22 mouse cellular contexts compared by ENCODE assay signal in the genomic region with DNA sequence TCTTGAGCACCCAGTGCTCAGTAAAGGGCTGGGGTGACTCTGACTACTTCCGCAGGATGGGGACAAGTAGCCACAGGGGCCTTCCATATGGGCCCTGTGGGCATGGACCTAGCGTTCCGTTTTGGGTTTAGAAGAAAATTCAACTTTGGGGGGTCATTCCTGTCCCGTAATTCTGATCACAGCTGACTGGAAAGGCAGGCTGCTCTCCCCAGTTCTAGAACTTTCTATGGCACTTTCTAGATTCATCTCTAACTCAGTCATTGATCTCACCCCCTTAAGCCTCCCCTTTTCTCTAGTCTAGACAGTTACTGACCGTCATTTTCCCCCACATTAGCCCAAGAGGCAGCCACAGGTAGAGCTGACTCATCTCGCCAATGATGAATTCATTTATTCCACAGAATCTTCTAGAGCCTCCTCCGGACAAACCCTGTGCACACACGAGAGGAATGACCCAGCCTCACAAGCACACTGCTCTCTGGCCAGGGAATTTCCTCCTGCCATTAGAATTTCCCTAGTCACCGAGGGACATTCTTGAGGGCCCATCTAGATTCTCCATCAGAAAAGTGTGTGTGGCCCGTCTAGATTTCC. TPM values are rescaled to one million over a fixed set of nuclear protein-coding genes. Genes with fewer than 3 reads are reported as not detected.
DNase-seq lines count a peak whose midpoint lies in the region; ATAC-seq and TF ChIP-seq lines count a peak whose summit lies in the region.
"Had no signal": no experiment of that assay in that cellular context is flagged by ENCODE, and none has a peak within 500 bp of the region (broad histone marks: within the 10 kb centered on the region; RNA-seq: fewer than 3 reads in every experiment).

No protein-coding gene starts in this region.

- no peaks in the 10 kb centered on the region for H3K9me3 ChIP-seq in heart, embryonic 12.5 days (replicated peaks)
- H3K9me3 ChIP-seq in megakaryocyte, embryonic 14.5 days = no peaks in the 10 kb centered on the region
- no peaks in the 10 kb centered on the region for H3K9me3 ChIP-seq in MEL (replicated peaks; ENCODE audit: insufficient read depth, low read length)
- H3K9me3 ChIP-seq in liver, embryonic 14.5 days (ENCODE audit: control insufficient read depth, low read length) = no peaks in the 10 kb centered on the region
- H3K9me3 ChIP-seq: embryonic facial prominence, embryonic 13.5 days; forebrain, embryonic 15.5 days; heart, embryonic 15.5 days; hindbrain, embryonic 10.5 days; midbrain, embryonic 13.5 days had no signal

- no peak overlapping the region for H3K27ac ChIP-seq in heart, embryonic 12.5 days (ENCODE audit: poor library complexity, severe bottlenecking)
- peak overlapping the region; percentile 70 for H3K27ac ChIP-seq in MEL (ENCODE audit: control insufficient read depth, low read depth, low read length)
- H3K27ac ChIP-seq in liver, embryonic 14.5 days = no peak overlapping the region
- H3K27ac ChIP-seq: embryonic facial prominence, embryonic 13.5 days; forebrain, embryonic 15.5 days; hindbrain, embryonic 10.5 days; left cerebral cortex, adult 2 months; midbrain, embryonic 13.5 days had no signal

- no peaks in the 10 kb centered on the region for H3K36me3 ChIP-seq in heart, embryonic 12.5 days
- H3K36me3 ChIP-seq in megakaryocyte, embryonic 14.5 days (replicated peaks; ENCODE audit: low read length) = peaks cover 87% of the 10 kb centered on the region
- peaks cover 0 to 47% of the 10 kb centered on the region in 2 experiments; a peak in 2 of 4 replicates for H3K36me3 ChIP-seq in MEL (ENCODE audit: control insufficient read depth in 1 of 2, insufficient read depth in 2 of 2, low read length in 2 of 2)
- peaks cover 8% of the 10 kb centered on the region for H3K36me3 ChIP-seq in liver, embryonic 14.5 days (replicated peaks; ENCODE audit: control insufficient read depth, insufficient read depth, low read depth)
- H3K36me3 ChIP-seq: heart, embryonic 15.5 days had no signal

- no peak overlapping the region for H3K4me2 ChIP-seq in heart, embryonic 12.5 days
- peak overlapping the region; percentile 20; the same call in 1 of the 2 replicates for H3K4me2 ChIP-seq in liver, embryonic 14.5 days (ENCODE audit: low read depth)
- H3K4me2 ChIP-seq: embryonic facial prominence, embryonic 13.5 days; forebrain, embryonic 15.5 days; midbrain, embryonic 13.5 days had no signal

- no peak overlapping the region for H3K4me3 ChIP-seq in heart, embryonic 12.5 days
- peak overlapping the region; percentile 98 for H3K4me3 ChIP-seq in megakaryocyte, embryonic 14.5 days (replicated peaks)
- no peak overlapping the region for H3K4me3 ChIP-seq in MEL (ENCODE audit: control insufficient read depth in 1 of 2, insufficient read depth in 1 of 2, low read depth in 2 of 2, low read length in 2 of 2)
- H3K4me3 ChIP-seq in liver, embryonic 14.5 days (ENCODE audit: insufficient read depth in 1 of 2, low read depth in 2 of 2, low read length in 2 of 2) = no peak overlapping the region
- H3K4me3 ChIP-seq: embryonic facial prominence, embryonic 13.5 days; forebrain, embryonic 15.5 days; heart, embryonic 15.5 days; hindbrain, embryonic 10.5 days; left cerebral cortex, adult 2 months; midbrain, embryonic 13.5 days; myocyte had no signal

- WGBS in heart, embryonic 12.5 days = 75% methylated on average over 10 of the region's 10 CpGs
- WGBS in liver, embryonic 14.5 days (ENCODE audit: insufficient replicate concordance) = 37% methylated on average over 10 of the region's 10 CpGs

- TF ChIP-seq POLR2A in MEL (IDR thresholded peaks at IDR 0.05; ENCODE audit: control insufficient read depth in 1 of 2, insufficient read depth in 1 of 2, low read depth in 1 of 2, low read length in 2 of 2, poor library complexity in 1 of 2) = 0 out of 4 replicates have a peak, but pooled peaks of 1 of the 2 experiments have one; percentile 45

- no peaks in the 10 kb centered on the region for H3K79me2 ChIP-seq in MEL (ENCODE audit: control insufficient read depth, insufficient read depth, low read length, poor library complexity)

- H3K27me3 ChIP-seq in heart, embryonic 12.5 days (replicated peaks) = no peaks in the 10 kb centered on the region
- H3K27me3 ChIP-seq in megakaryocyte, embryonic 14.5 days (replicated peaks) = no peaks in the 10 kb centered on the region
- H3K27me3 ChIP-seq in MEL (ENCODE audit: control insufficient read depth in 1 of 2, insufficient read depth in 2 of 2, low read length in 2 of 2) = no peaks in the 10 kb centered on the region
- no peaks in the 10 kb centered on the region for H3K27me3 ChIP-seq in liver, embryonic 14.5 days (ENCODE audit: control insufficient read depth, insufficient read depth, low read length)
- H3K27me3 ChIP-seq: embryonic facial prominence, embryonic 13.5 days; forebrain, embryonic 15.5 days; heart, embryonic 15.5 days; midbrain, embryonic 13.5 days had no signal

- ATAC-seq in heart, embryonic 12.5 days (ENCODE audit: insufficient number of reproducible peaks, low FRiP score) = no peak
- no peak for ATAC-seq in megakaryocyte, adult 5-6 weeks (ENCODE audit: poor library complexity, severe bottlenecking)
- no peak for ATAC-seq in liver, embryonic 14.5 days (ENCODE audit: insufficient read depth)
- ATAC-seq: forebrain, embryonic 15.5 days; midbrain, embryonic 13.5 days had no signal

- H3K9ac ChIP-seq in heart, embryonic 12.5 days = 0 out of 2 replicates have a peak overlapping the region, but pooled peaks have one; percentile 28
- H3K9ac ChIP-seq in MEL (ENCODE audit: control insufficient read depth, low read depth, low read length, poor library complexity, severe bottlenecking) = peak overlapping the region; percentile 43
- H3K9ac ChIP-seq in liver, embryonic 14.5 days (replicated peaks) = no peak overlapping the region
- H3K9ac ChIP-seq: embryonic facial prominence, embryonic 13.5 days; forebrain, embryonic 15.5 days; heart, embryonic 15.5 days; midbrain, embryonic 13.5 days had no signal

- peaks cover 48% of the 10 kb centered on the region for H3K4me1 ChIP-seq in heart, embryonic 12.5 days (replicated peaks)
- peaks cover 100% of the 10 kb centered on the region for H3K4me1 ChIP-seq in megakaryocyte, embryonic 14.5 days
- peaks cover 18 to 59% of the 10 kb centered on the region in 2 experiments for H3K4me1 ChIP-seq in MEL (ENCODE audit: control insufficient read depth in 1 of 2, insufficient read depth in 2 of 2, low read length in 2 of 2)
- peaks cover 19 to 38% of the 10 kb centered on the region in 2 experiments for H3K4me1 ChIP-seq in liver, embryonic 14.5 days (replicated peaks; ENCODE audit: control insufficient read depth in 2 of 2, insufficient read depth in 2 of 2, low read length in 1 of 2)

- TF ChIP-seq RAD21 in MEL (IDR thresholded peaks at IDR 0.05; ENCODE audit: low read depth, low read length) = no peak

- TF ChIP-seq CTCF in MEL (IDR thresholded peaks at IDR 0.05 in 2 of 3, conservative IDR thresholded peaks at IDR 0.05 in 1 of 3; ENCODE audit: control insufficient read depth in 1 of 3, insufficient read depth in 1 of 3, low read depth in 2 of 3, low read length in 3 of 3, poor library complexity in 1 of 3, severe bottlenecking in 1 of 3) = no peak
- no peak for TF ChIP-seq CTCF in liver, embryonic 14.5 days (IDR thresholded peaks at IDR 0.05; ENCODE audit: low read depth)

- no peak for TF ChIP-seq EP300 in MEL (IDR thresholded peaks at IDR 0.05; ENCODE audit: low read depth in 1 of 2, low read length in 2 of 2)
- TF ChIP-seq EP300 in liver, embryonic 14.5 days (IDR thresholded peaks at IDR 0.05; ENCODE audit: low read depth) = no peak

- DNase-seq in heart, adult 18-20 months = no peak
- no peak for DNase-seq in MEL (ENCODE audit: low read depth, low spot score)
- DNase-seq in liver, embryonic 14.5 days (ENCODE audit: low read depth in 3 of 3, low spot score in 3 of 3) = no peak
- DNase-seq in adrenal gland, adult 2 months = no peak
- no peak for DNase-seq in ovary, adult 18-20 months (ENCODE audit: low spot score)
- DNase-seq: cerebellum, postnatal 10 days; gastrocnemius, postnatal 14 days; kidney, adult 8-10 months; kidney, postnatal 14 days; left cerebral cortex, postnatal 4 days; retina, postnatal 1 day had no signal

RNA-seq across cellular contexts. Expression of a gene that starts 3.2 kb away (rescaled TPM):
- 1.0 and 1.3 TPM in 2 replicates for polyA plus RNA-seq in heart, embryonic 12.5 days (2016; fragmentation: Nextera tagmentation; extraction: Ambion mirVana)
- 1 to 10 TPM in 1 of 2 experiments, under 1 TPM in 1; 0.55 to 2.6 TPM for total RNA-seq in heart, adult 18-20 months (2021)
- polyA plus RNA-seq in megakaryocyte, embryonic 14.5 days (2012; ENCODE audit: insufficient read depth, low replicate concordance) = 21.3 and 61.2 TPM in 2 replicates
- 5.4 and 7.6 TPM in 2 replicates for total RNA-seq in megakaryocyte, adult 5-6 weeks (2015)
- total RNA-seq in megakaryocyte, adult 5-6 weeks (2017) = 6.4 and 6.5 TPM in 2 replicates
- total RNA-seq in MEL (2012; rRNA removed) = 2.5 and 4.1 TPM in 2 replicates
- 10 to 100 TPM in 1 of 2 experiments, not detected in 1; 10.4 TPM for polyA plus RNA-seq in MEL (2012; ENCODE audit: insufficient read depth in 1 of 2, insufficient read length in 2 of 2, low read depth in 1 of 2, low replicate concordance in 2 of 2, missing spikeins in 1 of 2)
- 1.8 and 2.1 TPM in 2 replicates for polyA plus RNA-seq in liver, embryonic 14.5 days (2012; rRNA removed)
- 2.5 and 2.6 TPM in 2 replicates for polyA plus RNA-seq in liver, embryonic 14.5 days (2014; fragmentation: Nextera tagmentation; extraction: Ambion mirVana)
- 1 to 10 TPM in 1 of 2 experiments, under 1 TPM in 1; 0.84 to 3.8 TPM for total RNA-seq in adrenal gland, adult 2 months (2021)
- 1.7 and 3.6 TPM in 2 replicates for polyA plus RNA-seq in adrenal gland, adult 2 months (2012; rRNA removed)

RNA-seq across cellular contexts. Expression of a gene that starts 12.7 kb away (rescaled TPM):
- polyA plus RNA-seq in heart, embryonic 12.5 days (2016; fragmentation: Nextera tagmentation; extraction: Ambion mirVana) = 7.4 and 8.1 TPM in 2 replicates
- 10 to 100 TPM; 11.4 to 15.5 TPM for total RNA-seq in heart, adult 18-20 months (2021)
- 20.8 and 52.6 TPM in 2 replicates for polyA plus RNA-seq in megakaryocyte, embryonic 14.5 days (2012; ENCODE audit: insufficient read depth, low replicate concordance)
- total RNA-seq in megakaryocyte, adult 5-6 weeks (2015) = 40.4 and 44.9 TPM in 2 replicates
- total RNA-seq in megakaryocyte, adult 5-6 weeks (2017) = 4.1 and 8.7 TPM in 2 replicates
- total RNA-seq in MEL (2012; rRNA removed) = 3.0 and 4.1 TPM in 2 replicates
- polyA plus RNA-seq in MEL (2012; ENCODE audit: insufficient read depth in 1 of 2, insufficient read length in 2 of 2, low read depth in 1 of 2, low replicate concordance in 2 of 2, missing spikeins in 1 of 2) = 10 to 100 TPM in 1 of 2 experiments, not detected in 1; 23.5 TPM
- polyA plus RNA-seq in liver, embryonic 14.5 days (2012; rRNA removed) = 2.3 and 2.7 TPM in 2 replicates
- polyA plus RNA-seq in liver, embryonic 14.5 days (2014; fragmentation: Nextera tagmentation; extraction: Ambion mirVana) = 3.3 and 4.3 TPM in 2 replicates
- total RNA-seq in adrenal gland, adult 2 months (2021) = 10 to 100 TPM; 20.5 to 24.0 TPM
- 17.2 and 22.3 TPM in 2 replicates for polyA plus RNA-seq in adrenal gland, adult 2 months (2012; rRNA removed)

RNA-seq across cellular contexts. Expression of a gene that starts 39.9 kb away (rescaled TPM):
- polyA plus RNA-seq in heart, embryonic 12.5 days (2016; fragmentation: Nextera tagmentation; extraction: Ambion mirVana) = 58.5 and 58.6 TPM in 2 replicates
- total RNA-seq in heart, adult 18-20 months (2021) = 10 to 100 TPM; 12.9 to 17.0 TPM
- polyA plus RNA-seq in megakaryocyte, embryonic 14.5 days (2012; ENCODE audit: insufficient read depth, low replicate concordance) = 86.5 and 87.0 TPM in 2 replicates
- total RNA-seq in megakaryocyte, adult 5-6 weeks (2015) = 14.0 and 24.6 TPM in 2 replicates
- total RNA-seq in megakaryocyte, adult 5-6 weeks (2017) = 9.6 and 20.4 TPM in 2 replicates
- 28.4 and 32.0 TPM in 2 replicates for total RNA-seq in MEL (2012; rRNA removed)
- 10 to 100 TPM in 1 of 2 experiments, not detected in 1; 54.6 TPM for polyA plus RNA-seq in MEL (2012; ENCODE audit: insufficient read depth in 1 of 2, insufficient read length in 2 of 2, low read depth in 1 of 2, low replicate concordance in 2 of 2, missing spikeins in 1 of 2)
- polyA plus RNA-seq in liver, embryonic 14.5 days (2012; rRNA removed) = 17.4 and 26.6 TPM in 2 replicates
- polyA plus RNA-seq in liver, embryonic 14.5 days (2014; fragmentation: Nextera tagmentation; extraction: Ambion mirVana) = 51.4 and 55.1 TPM in 2 replicates
- 10 to 100 TPM; 20.5 to 29.1 TPM for total RNA-seq in adrenal gland, adult 2 months (2021)
- polyA plus RNA-seq in adrenal gland, adult 2 months (2012; rRNA removed) = 17.9 and 22.6 TPM in 2 replicates

RNA-seq across cellular contexts. Expression of a gene that starts 53.3 kb away (rescaled TPM):
- polyA plus RNA-seq in heart, embryonic 12.5 days (2016; fragmentation: Nextera tagmentation; extraction: Ambion mirVana) = not detected in 2 replicates
- under 1 TPM in 1 of 2 experiments, not detected in 1; 0.51 TPM for total RNA-seq in heart, adult 18-20 months (2021)
- polyA plus RNA-seq in megakaryocyte, embryonic 14.5 days (2012; ENCODE audit: insufficient read depth, low replicate concordance) = not detected in 2 replicates
- total RNA-seq in megakaryocyte, adult 5-6 weeks (2015) = not detected in 2 replicates
- total RNA-seq in megakaryocyte, adult 5-6 weeks (2017) = not detected in 2 replicates
- total RNA-seq in MEL (2012; rRNA removed) = not detected in 2 replicates
- polyA plus RNA-seq in MEL (2012; ENCODE audit: insufficient read depth in 1 of 2, insufficient read length in 2 of 2, low read depth in 1 of 2, low replicate concordance in 2 of 2, missing spikeins in 1 of 2) = not detected
- 28.7 and 29.2 TPM in 2 replicates for polyA plus RNA-seq in liver, embryonic 14.5 days (2012; rRNA removed)
- polyA plus RNA-seq in liver, embryonic 14.5 days (2014; fragmentation: Nextera tagmentation; extraction: Ambion mirVana) = 26.7 and 37.0 TPM in 2 replicates
- total RNA-seq in adrenal gland, adult 2 months (2021) = 10 to 100 TPM in 1 of 2 experiments, 1 to 10 TPM in 1; 5.0 to 11.2 TPM
- polyA plus RNA-seq in adrenal gland, adult 2 months (2012; rRNA removed) = 1.0 and 2.2 TPM in 2 replicates
- total RNA-seq: gastrocnemius, postnatal 14 days; left cerebral cortex, adult 2 months; left cerebral cortex, postnatal 4 days; neutrophil, adult 5-6 weeks had no signal
- polyA plus RNA-seq: embryonic facial prominence, embryonic 13.5 days; forebrain, embryonic 15.5 days; heart, embryonic 15.5 days; hindbrain, embryonic 10.5 days; midbrain, embryonic 13.5 days; myocyte had no signal
